Mouse (Mus musculus): ENCODE results near the gene Dkk3. TPM values are rescaled to one million over a fixed set of nuclear protein-coding genes. Genes with fewer than 3 reads are reported as not detected.

Dkk3 gene
- polyA plus RNA-seq, 1 experiment, result 0.28 TPM

GRCm38 (mm10) chr7:112121866-112122500 lies 36.9 kb downstream of the Dkk3 start:
- H3K27ac ChIP-seq (ENCODE audit: control insufficient read depth, insufficient read depth, low read depth, low read length), result no peak overlapping the region

GRCm38 (mm10) chr7:112120861-112121810 lies 37.7 kb downstream of the Dkk3 start:
- TF ChIP-seq POLR2A (IDR thresholded peaks at IDR 0.05; ENCODE audit: control insufficient read depth, low read depth, low read length) (no peak), CTCF (IDR thresholded peaks at IDR 0.05; ENCODE audit: control insufficient read depth, insufficient read depth, insufficient replicate concordance, low read depth, low read length) (no peak)
- Histone ChIP-seq H3K27me3 (ENCODE audit: control insufficient read depth, insufficient read depth, low read length) (no peaks in the 10 kb centered on the region), H3K4me1 (ENCODE audit: control insufficient read depth, insufficient read depth, low read length) (peaks cover 2% of the 10 kb centered on the region), H3K36me3 (ENCODE audit: control insufficient read depth, insufficient read depth, low read length) (no peaks in the 10 kb centered on the region), H3K4me3 (ENCODE audit: control insufficient read depth, low read depth, low read length) (no peak overlapping the region), H3K27ac (ENCODE audit: control insufficient read depth, insufficient read depth, low read depth, low read length) (no peak overlapping the region)

More at GRCm38 (mm10) chr7:112121866-112122500, 36.9 kb downstream of the Dkk3 start:
- Histone ChIP-seq H3K27me3 (ENCODE audit: control insufficient read depth, insufficient read depth, low read length) (no peaks in the 10 kb centered on the region), H3K4me1 (ENCODE audit: control insufficient read depth, insufficient read depth, low read length) (peaks cover 2% of the 10 kb centered on the region), H3K36me3 (ENCODE audit: control insufficient read depth, insufficient read depth, low read length) (no peaks in the 10 kb centered on the region), H3K4me3 (ENCODE audit: control insufficient read depth, low read depth, low read length) (no peak overlapping the region)
- no peak for TF ChIP-seq CTCF (IDR thresholded peaks at IDR 0.05; ENCODE audit: control insufficient read depth, insufficient read depth, insufficient replicate concordance, low read depth, low read length)
- TF ChIP-seq POLR2A (IDR thresholded peaks at IDR 0.05; ENCODE audit: control insufficient read depth, low read depth, low read length), result no peak

- Histone ChIP-seq H3K4me3 (ENCODE audit: control insufficient read depth, low read depth, low read length) (no peak overlapping the region), H3K4me1 (ENCODE audit: control insufficient read depth, insufficient read depth, low read length) (peaks cover 2% of the 10 kb centered on the region)
- TF ChIP-seq POLR2A (IDR thresholded peaks at IDR 0.05; ENCODE audit: control insufficient read depth, low read depth, low read length), result no peak
Observed at GRCm38 (mm10) chr7:112119248-112119647, 39.6 kb downstream of the Dkk3 start.

GRCm38 (mm10) chr7:112118086-112118485 lies 40.8 kb downstream of the Dkk3 start:
- no peaks in the 10 kb centered on the region for H3K27me3 ChIP-seq (ENCODE audit: control insufficient read depth, insufficient read depth, low read length)
- no peaks in the 10 kb centered on the region for H3K36me3 ChIP-seq (ENCODE audit: control insufficient read depth, insufficient read depth, low read length)
- no peak overlapping the region for H3K27ac ChIP-seq (ENCODE audit: control insufficient read depth, insufficient read depth, low read depth, low read length)
- TF ChIP-seq CTCF (IDR thresholded peaks at IDR 0.05; ENCODE audit: control insufficient read depth, insufficient read depth, insufficient replicate concordance, low read depth, low read length) (no peak), POLR2A (IDR thresholded peaks at IDR 0.05; ENCODE audit: control insufficient read depth, low read depth, low read length) (no peak)
- H3K4me3 ChIP-seq (ENCODE audit: control insufficient read depth, low read depth, low read length), result no peak overlapping the region
- H3K4me1 ChIP-seq (ENCODE audit: control insufficient read depth, insufficient read depth, low read length), result peaks cover 2% of the 10 kb centered on the region

More at GRCm38 (mm10) chr7:112119248-112119647, 39.6 kb downstream of the Dkk3 start:
- Histone ChIP-seq H3K36me3 (ENCODE audit: control insufficient read depth, insufficient read depth, low read length) (no peaks in the 10 kb centered on the region), H3K27ac (ENCODE audit: control insufficient read depth, insufficient read depth, low read depth, low read length) (no peak overlapping the region), H3K27me3 (ENCODE audit: control insufficient read depth, insufficient read depth, low read length) (no peaks in the 10 kb centered on the region)

GRCm38 (mm10) chr7:112117501-112117900 lies 41.4 kb downstream of the Dkk3 start:
- TF ChIP-seq POLR2A (IDR thresholded peaks at IDR 0.05; ENCODE audit: control insufficient read depth, low read depth, low read length) (no peak), CTCF (IDR thresholded peaks at IDR 0.05; ENCODE audit: control insufficient read depth, insufficient read depth, insufficient replicate concordance, low read depth, low read length) (no peak)
- no peaks in the 10 kb centered on the region for H3K36me3 ChIP-seq (ENCODE audit: control insufficient read depth, insufficient read depth, low read length)
- no peak overlapping the region for H3K4me3 ChIP-seq (ENCODE audit: control insufficient read depth, low read depth, low read length)
- H3K27ac ChIP-seq (ENCODE audit: control insufficient read depth, insufficient read depth, low read depth, low read length), result no peak overlapping the region
- no peaks in the 10 kb centered on the region for H3K27me3 ChIP-seq (ENCODE audit: control insufficient read depth, insufficient read depth, low read length)
- peaks cover 2% of the 10 kb centered on the region for H3K4me1 ChIP-seq (ENCODE audit: control insufficient read depth, insufficient read depth, low read length)

- Histone ChIP-seq H3K4me1 (ENCODE audit: control insufficient read depth, insufficient read depth, low read length) (no peaks in the 10 kb centered on the region), H3K27ac (ENCODE audit: control insufficient read depth, insufficient read depth, low read depth, low read length) (no peak overlapping the region), H3K27me3 (ENCODE audit: control insufficient read depth, insufficient read depth, low read length) (no peaks in the 10 kb centered on the region), H3K4me3 (ENCODE audit: control insufficient read depth, low read depth, low read length) (no peak overlapping the region), H3K36me3 (ENCODE audit: control insufficient read depth, insufficient read depth, low read length) (peaks cover 4% of the 10 kb centered on the region)
- TF ChIP-seq CTCF (IDR thresholded peaks at IDR 0.05; ENCODE audit: control insufficient read depth, insufficient read depth, insufficient replicate concordance, low read depth, low read length), result no peak
- TF ChIP-seq POLR2A (IDR thresholded peaks at IDR 0.05; ENCODE audit: control insufficient read depth, low read depth, low read length), result no peak
Observed at GRCm38 (mm10) chr7:112110638-112111372, 48.1 kb downstream of the Dkk3 start.

GRCm38 (mm10) chr7:112108757-112109156 lies 50.1 kb downstream of the Dkk3 start:
- H3K36me3 ChIP-seq (ENCODE audit: control insufficient read depth, insufficient read depth, low read length), result peaks cover 6% of the 10 kb centered on the region
- H3K4me3 ChIP-seq (ENCODE audit: control insufficient read depth, low read depth, low read length), result no peak overlapping the region
- no peak overlapping the region for H3K27ac ChIP-seq (ENCODE audit: control insufficient read depth, insufficient read depth, low read depth, low read length)

More at GRCm38 (mm10) chr7:112108757-112109156, 50.1 kb downstream of the Dkk3 start:
- no peak for TF ChIP-seq CTCF (IDR thresholded peaks at IDR 0.05; ENCODE audit: control insufficient read depth, insufficient read depth, insufficient replicate concordance, low read depth, low read length)
- TF ChIP-seq POLR2A (IDR thresholded peaks at IDR 0.05; ENCODE audit: control insufficient read depth, low read depth, low read length), result no peak
- Histone ChIP-seq H3K4me1 (ENCODE audit: control insufficient read depth, insufficient read depth, low read length) (no peaks in the 10 kb centered on the region), H3K27me3 (ENCODE audit: control insufficient read depth, insufficient read depth, low read length) (no peaks in the 10 kb centered on the region)

Data from testis, adult 2 months (tissue).